Mouse (Mus musculus) neutrophil, adult 65 days (primary cell): ENCODE measurements around the gene Mrpl50. TPM values are rescaled to one million over a fixed set of nuclear protein-coding genes. Genes with fewer than 3 reads are reported as not detected.

Source experiments
- total RNA-seq: library from RNA; stranded (reverse); gene quantifications from 2 replicates; pipeline ENCODE4 v1.2.4, GENCODE M21; 2023

Mrpl50 gene
- 4.8 and 5.7 TPM in 2 replicates for total RNA-seq

GRCm38 (mm10) chr4:49520572-49521340, at the start of gene Mrpl50, which contains the start of gene Zfp189:
TSS of gene Mrpl50 (minus strand) at chr4:49521093.
TSS of gene Zfp189 (plus strand) at chr4:49521176.

GRCm38 (mm10) chr4:49549383-49549782, 28.5 kb upstream of the Mrpl50 start, which contains the start of gene Aldob:
TSS of gene Aldob (minus strand) at chr4:49549546.

GRCm38 (mm10) chr4:49506386-49506785, 14.5 kb downstream of the Mrpl50 start, which contains the start of gene Baat:
TSS of gene Baat (minus strand) at chr4:49506557.

GRCm38 (mm10) chr4:49473435-49474100, 47.3 kb downstream of the Mrpl50 start, which contains the start of gene Acnat1:
TSS of gene Acnat1 (minus strand) at chr4:49473912.

Other genes starting within 250 kb of the Mrpl50 start
- gene Acnat2, start 112.9 kb downstream of the Mrpl50 start, total RNA-seq = not detected in 2 replicates
- gene Acnat1, start 47.2 kb downstream of the Mrpl50 start, total RNA-seq = not detected in 2 replicates
- not detected in 2 replicates for gene Baat, start 14.5 kb downstream of the Mrpl50 start, total RNA-seq
- gene Zfp189, start 83 bp upstream of the Mrpl50 start, total RNA-seq = 0.82 and 1.0 TPM in 2 replicates
- not detected in 2 replicates for gene Aldob, start 28.5 kb upstream of the Mrpl50 start, total RNA-seq
- not detected in 2 replicates for gene Tmem246, start 76.8 kb upstream of the Mrpl50 start, total RNA-seq
- gene Rnf20, start 110.9 kb upstream of the Mrpl50 start, total RNA-seq = 152 and 197 TPM in 2 replicates
- gene Ppp3r2, start 160.9 kb upstream of the Mrpl50 start, total RNA-seq = not detected in 2 replicates